Mouse (Mus musculus) erythroid progenitor cell, adult 5-6 weeks (primary cell): ENCODE data around the gene Tnfsfm13. TPM values are rescaled to one million over a fixed set of nuclear protein-coding genes. Genes with fewer than 3 reads are reported as not detected.

Source experiments
- ATAC-seq: replicated peaks from 2 replicates; pipeline ENCODE4 v1.8.0; 2016; ENCODE audit warnings: moderate number of reproducible peaks, mild to moderate bottlenecking, moderate TSS enrichment, inconsistent platforms; ENCODE audit not compliant: poor library complexity, low FRiP score, severe bottlenecking
- total RNA-seq, 2 experiments: library from RNA; stranded (forward) in 1 of 2; stranded (reverse) in 1 of 2; fragments of 150-400 nt in 1 of 2; fragments of 186-747, 209-891 nt in 1 of 2; gene quantifications; 2 replicates each; pipeline versions ENCODE4 v1.2.3 to v1.2.4; 2015 to 2017; ENCODE audit warnings: low replicate concordance in 2 of 2

The Tnfsfm13 gene
- total RNA-seq, 2 experiments from 2014 or later: 9.4 TPM; not detected in 1

DNA sequence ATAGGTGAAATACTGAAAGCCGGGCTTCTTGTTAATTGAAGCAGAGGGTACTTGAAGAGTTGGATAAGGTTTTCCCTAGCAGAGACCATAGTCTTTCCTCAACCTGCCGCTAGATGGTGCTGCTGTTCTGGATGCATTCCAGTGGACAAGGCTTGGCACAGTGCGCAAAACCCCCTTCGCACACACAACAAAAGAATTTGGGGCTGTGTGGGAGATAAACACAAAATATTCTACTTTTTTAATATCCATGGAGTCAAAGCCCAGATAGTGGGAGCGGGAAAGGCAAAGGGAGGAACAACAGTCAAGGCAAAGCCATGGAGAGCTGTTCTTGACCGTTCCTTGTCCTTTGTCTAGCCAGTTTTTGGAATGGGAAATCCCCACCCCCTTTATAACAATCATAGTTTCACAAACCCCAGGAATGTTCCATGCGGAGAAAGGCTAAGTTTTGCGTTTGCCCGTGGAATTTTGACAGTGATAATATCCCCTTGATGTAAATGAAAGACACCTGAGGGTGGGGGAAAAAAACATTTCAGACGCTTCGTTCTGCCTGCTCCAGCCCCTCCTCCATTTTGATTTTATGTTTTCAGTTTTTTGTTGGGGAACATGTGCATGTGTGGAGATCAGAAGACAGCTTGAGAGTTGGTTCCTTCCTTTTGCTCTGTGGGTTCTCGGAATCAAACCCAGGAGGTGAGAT is 12.9 kb downstream of the Tnfsfm13 start:
- ATAC-seq: peak; percentile 65

DNA sequence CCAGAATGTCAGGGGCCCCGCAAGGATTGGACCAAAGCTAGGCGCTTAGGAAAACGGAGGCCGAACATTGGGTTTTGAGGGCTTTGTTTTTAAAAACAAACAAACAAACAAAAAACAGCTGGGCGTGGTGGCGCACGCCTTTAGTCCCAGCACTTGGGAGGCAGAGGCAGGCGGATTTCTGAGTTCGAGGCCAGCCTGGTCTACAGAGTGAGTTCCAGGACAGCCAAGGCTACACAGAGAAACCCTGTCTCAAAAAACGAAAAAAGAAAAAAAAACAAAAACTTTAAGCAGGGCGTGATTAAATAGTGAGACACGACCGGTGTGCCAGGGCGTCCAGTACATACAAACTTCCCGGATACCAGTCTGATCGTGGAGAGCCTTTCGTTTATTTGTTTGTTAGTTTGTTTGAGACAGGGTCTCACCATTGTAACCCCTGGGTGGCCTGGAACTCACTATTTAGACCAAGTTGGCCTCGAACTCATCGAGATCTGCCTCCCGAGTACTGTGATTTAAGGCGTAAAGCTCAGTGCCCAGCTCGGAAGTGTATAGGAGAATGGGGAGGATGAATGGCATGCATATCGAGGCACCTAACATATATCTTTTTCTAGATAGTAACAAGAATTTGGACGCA is 13.6 kb downstream of the Tnfsfm13 start:
- ATAC-seq: peak; percentile 3; the same call in 1 of the 2 replicates

DNA sequence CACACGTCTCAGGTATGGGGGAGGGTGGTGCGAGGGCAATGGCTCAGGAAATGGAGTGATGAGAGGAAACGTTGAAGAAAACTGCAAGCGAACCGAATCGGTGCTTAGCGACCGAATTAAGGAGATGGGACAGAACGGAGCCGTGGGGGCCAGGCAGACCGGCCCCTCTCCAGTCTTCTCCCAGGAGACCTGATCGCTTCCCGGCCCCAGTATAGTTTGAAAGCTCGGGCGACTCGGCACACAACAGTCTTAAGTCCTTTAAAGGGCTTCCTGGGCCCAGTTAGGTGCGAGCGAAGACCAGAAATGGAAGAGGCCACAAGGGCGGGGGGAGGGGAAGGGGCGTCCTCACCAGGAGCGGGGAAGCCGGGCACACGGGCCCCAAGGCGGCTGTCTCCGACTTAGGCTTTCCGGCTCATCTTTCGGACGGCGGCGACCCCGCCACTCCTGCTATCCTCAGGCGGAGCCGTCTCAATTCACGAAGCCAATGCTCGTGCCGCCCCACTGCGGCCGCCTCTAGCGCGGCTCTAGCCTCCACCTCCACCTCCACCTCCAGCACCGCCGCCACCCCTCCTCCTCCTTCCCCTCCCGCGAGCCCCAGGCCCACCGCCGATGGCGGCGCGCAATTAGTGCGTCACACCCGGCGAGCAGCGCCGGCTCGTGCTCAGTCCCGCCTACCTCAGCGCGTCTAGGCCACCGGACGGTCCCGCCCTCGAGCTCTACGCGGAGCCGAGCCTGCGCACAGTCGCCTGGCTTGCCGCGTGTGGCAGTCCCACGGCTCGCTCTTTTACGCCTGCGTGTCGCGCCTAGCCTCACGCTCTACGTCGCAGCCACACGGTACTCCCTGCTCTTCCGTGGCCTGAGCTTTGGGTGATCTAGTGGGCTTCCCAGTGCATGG is 14.3 kb downstream of the Tnfsfm13 start, which contains the start of gene Senp3:
TSS of gene Senp3 (minus strand) at position 771 of the 895 bp plus-strand sequence.
- peak; percentile 90 for ATAC-seq

DNA sequence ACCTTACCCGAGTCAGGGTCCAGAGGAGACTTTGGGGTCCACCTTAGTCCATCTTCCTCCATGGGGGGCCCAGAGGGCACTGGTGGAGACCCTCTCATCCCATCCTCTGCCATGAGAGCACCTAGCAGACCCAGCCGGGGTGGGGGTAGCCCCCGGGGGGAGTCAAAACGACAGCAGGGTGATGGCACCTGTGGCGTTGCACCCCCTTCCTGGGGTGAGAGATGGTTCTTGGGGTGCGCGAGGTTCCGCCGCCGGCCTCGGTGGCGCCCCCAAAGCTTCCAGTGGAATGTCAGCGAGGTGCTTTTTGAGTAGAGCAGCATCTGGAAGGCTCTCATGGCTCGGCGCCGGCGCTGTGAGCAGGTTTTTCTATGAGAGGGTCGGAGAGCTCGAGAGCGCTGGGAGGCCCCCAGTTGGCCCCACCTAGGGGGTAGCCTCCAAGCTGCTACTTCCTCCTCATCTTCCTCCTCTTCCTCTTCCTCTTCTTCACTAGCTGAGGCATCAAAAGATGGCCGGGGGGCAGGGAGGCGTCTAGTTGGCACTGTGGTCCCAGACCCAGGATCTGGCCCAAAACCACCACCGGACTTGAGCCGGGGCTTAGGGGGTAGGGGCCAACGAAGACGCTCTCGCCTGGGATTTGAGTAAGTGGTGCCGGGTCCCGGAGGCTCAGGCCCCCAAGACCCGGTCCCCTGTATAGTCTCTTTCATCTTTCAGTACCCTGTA is 15.6 kb downstream of the Tnfsfm13 start:
- ATAC-seq: no peak

DNA sequence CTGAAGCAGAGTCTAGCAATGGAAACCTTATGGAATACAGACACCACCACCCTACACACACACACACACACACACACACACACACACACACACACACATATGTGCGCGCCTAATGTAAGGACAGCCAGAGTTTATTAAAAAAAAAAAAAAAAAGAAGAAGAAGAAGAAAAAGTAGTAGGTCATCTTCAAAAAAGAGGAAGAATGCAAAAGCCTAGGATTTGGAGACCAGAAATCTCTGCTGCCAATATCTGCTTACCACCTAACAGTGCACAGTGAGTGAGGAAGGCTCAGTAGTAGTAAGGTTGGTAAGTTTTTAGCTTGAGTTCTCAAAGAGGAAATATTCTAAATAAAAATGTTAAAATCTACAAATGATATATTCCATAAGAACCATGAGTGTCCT is 16.8 kb downstream of the Tnfsfm13 start:
- ATAC-seq: no peak

DNA sequence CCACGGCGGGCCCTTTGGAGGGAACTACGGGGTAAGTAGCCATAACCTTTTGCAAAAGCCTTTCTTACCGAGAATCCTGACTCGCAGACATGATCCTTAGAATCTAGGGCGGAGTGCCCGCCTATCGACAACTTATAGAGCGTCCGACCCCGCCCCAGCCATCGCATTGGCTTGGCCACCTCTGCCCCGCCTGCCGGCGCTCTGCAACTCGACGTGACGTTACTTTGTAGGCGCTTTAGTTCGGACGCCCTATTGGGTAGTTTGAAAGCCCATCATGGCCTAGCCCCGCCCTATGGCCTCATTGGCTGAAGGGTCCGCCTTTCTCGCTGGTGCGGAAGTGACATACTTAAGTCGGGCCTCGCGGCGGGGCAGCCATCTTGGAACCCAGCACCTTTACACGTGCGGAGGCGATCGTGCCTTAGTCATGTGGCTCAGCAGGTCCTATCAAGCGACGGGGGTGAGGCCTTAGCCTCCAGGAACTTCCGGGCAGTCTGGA is 23.6 kb downstream of the Tnfsfm13 start, which contains the start of gene Eif4a1:
TSS of gene Eif4a1 (minus strand) at position 213 of the 496 bp plus-strand sequence.
- peak; percentile 89 for ATAC-seq

DNA sequence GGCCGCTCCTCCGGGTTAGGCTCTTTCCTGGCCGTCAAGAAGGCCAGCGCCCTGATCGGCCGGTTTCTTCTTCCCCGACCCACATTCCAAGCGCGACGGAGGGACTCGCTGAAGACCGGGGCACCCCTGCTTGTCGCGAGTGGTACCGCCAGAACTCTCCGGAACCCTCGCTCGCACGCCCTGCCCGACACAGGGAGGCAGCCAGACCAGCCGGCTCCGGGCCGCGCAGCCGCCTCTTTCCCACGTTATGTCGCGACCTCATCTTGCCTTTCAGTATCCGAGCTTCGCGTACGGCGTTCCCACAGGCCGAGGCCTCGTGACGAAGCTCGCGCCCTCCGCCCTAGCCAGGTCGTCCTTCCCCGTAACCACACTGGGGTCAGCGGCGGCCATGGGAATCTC is 24.2 kb downstream of the Tnfsfm13 start:
- peak; percentile 11 for ATAC-seq

DNA sequence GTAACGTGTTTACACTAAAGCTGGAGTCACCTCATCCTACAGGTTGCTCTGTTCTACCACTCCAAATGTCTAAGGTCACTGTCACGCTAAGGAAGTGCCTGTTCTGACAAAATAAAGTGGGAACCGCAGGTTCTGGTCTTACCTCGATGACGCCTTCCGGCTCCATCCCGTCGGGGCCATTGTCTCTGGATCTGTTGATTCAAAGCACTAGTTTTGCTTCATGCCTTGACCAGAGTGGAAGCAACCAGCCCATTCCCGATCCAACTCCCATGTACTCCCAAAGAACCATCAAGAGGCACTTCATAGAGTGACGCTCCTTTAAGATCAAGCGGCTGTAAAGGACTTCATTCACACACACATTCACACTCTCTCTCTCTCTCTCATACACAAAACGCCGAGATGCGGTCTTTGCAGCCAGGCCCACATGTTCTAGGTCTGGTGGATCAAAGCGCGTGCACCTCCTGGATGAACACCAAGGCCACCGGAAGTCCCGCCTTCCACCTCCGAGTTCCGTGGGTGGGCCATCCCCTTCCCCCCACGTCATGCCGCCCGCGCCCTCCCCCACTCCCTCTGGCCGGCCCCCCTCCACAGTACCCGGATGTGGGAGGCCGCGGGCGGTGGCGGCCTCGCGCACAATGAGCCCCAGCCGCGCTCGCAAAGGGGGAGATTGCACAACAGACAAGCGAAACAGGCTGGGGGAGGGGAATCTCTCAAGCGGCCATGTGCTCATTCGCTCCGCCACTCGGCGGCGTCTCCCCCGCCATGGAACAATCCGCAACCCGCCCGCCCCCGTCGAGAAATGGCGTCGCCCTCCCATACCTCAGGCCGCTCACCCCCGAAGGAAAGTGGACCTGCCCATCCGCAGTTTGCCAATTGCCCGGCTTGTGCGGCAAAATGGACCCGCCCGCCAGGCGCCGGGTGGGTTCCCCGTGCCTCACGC is 24.8 kb downstream of the Tnfsfm13 start:
- ATAC-seq: peak; percentile 69

DNA sequence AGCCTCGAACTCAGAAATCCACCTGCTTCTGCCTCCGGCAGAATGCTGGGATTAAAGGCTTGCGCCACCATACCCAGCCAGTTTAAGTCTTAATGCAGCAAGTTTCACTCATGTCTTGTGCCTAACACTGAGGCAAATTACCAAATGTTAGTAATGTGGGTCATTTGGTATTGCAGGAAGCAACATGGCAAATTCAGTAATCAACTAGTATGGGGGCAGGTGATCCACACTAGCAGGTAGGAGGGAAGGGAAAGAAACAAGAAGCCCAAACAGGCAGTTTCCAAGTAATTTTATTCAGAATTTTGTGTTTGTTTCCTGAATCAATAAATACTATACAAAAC is 29.3 kb downstream of the Tnfsfm13 start:
- no peak for ATAC-seq

DNA sequence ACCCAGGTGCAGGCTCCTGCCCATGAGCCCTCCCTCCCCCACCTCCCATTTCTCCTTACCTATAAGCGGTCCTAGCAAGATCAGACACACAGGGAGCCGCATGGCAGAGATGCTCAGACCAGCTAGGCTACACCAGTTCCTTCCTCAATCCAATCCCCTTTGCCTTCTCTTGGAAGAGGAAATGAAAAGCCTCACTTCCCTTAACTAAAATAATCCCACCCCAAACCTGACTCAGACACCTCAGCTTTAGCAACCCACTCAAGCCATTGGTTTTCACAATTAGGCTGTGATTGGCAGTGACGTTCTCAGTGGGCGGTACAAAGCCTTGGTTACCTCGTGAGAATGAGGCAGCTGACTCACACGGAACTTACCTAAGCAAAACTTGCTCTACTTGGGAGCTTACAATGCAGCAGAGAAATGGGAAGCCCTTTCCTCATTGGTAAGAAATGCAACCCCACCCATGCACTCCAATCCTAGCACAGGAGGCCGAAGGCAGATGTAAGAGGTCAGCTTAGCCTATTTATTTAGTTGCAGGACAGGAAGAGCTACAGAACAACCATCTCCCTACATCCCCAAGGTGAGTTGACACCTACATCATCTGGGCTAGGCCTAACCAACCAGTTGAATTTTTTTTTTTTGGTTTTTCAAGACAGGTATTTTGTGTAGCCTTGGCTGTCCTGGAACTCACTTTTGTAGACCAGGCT is 29.8 kb downstream of the Tnfsfm13 start, which contains the start of gene Cd68:
TSS of gene Cd68 (minus strand) at position 193 of the 704 bp plus-strand sequence.
- ATAC-seq: no peak

DNA sequence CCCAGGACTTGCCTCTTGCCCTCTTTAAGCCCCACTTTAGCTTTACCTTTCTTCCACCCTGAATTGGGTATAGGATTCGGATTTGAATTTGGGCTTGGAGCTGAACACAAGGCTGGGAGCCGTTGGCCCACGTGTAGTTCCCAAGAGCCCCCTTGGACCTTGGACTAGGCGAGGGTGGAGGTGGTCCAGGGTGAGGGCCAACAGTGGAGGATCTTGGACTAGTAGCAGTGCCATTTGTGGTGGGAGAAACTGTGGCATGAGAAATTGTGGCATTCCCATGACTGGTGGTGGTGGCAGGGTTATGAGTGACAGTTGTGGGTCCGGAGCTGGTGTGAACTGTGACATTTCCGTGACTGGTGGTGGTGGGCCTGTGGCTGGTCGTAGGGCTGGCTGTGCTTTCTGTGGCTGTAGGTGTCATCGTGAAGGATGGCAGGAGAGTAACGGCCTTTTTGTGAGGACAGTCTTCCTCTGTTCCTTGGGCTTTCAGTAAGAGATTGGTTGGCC is 30.4 kb downstream of the Tnfsfm13 start:
- ATAC-seq: no peak

DNA sequence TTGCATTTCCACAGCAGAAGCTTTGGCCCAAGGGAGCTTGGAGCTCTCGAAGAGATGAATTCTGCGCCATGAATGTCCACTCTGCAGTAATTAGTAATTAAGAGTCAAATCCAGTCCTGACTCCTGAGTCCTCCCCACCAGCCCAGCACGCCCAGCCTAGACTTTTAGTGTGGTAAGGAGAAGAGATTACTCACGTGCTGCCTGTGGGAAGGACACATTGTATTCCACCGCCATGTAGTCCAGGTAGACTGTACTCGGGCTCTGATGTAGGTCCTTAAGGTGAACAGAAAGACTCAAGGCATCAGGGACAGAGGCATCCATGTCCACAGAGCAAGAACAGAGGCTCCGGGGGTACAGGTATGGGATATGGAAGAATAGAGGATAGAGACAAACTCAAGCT is 31.1 kb downstream of the Tnfsfm13 start:
- no peak for ATAC-seq

DNA sequence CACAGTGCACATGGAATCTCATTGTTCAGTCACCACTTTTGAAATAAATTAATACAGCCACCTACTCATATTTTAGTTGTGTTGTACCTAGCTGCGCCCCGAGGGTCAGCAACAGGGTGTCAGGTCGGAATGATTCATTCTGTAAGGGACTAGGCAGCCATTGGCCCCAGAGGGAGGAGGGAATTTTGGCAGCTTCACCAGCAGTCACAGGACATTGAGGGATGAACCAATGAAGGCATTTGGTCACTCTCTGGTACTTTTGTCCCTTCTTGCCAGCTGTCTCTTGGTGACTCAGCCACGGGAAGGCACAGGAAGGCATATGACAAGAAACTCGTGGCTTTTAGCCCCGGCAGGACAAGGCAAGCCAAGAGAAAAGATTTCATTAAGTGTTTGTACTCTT is 32.1 kb downstream of the Tnfsfm13 start:
- ATAC-seq: no peak

DNA sequence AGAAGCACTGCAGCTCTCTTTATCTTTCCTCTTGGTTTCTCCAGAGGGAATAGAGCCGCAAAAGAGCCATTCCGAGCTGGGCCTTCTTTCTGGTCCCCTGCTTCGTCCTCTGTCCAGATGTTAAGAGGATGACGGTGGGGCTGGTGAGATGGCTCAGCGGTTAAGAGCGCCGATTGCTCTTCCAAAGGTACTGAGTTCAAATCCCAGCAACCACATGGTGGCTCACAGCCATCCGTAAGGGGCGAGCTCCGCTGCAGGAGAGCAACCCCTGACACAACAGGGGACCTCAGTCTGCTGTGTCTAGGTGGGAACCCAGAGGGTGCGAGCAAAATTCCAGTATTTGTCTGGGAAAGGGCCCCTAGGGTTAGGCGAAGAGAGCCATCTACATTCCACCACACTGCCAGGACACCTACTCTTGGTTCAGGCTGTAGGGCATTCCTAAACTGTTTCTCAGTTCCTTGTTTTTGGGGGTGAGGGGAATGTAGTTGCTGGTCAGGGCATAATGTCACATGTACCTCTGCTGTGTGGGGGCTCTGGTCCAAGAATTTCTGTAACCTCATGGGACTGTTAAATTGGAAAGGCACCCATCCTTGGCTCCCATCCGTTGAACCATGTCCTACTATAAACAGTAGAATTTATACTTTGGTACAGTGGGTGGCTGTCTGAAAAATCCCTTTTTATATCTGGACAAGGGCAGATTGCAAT is 32.8 kb downstream of the Tnfsfm13 start:
- ATAC-seq: no peak

DNA sequence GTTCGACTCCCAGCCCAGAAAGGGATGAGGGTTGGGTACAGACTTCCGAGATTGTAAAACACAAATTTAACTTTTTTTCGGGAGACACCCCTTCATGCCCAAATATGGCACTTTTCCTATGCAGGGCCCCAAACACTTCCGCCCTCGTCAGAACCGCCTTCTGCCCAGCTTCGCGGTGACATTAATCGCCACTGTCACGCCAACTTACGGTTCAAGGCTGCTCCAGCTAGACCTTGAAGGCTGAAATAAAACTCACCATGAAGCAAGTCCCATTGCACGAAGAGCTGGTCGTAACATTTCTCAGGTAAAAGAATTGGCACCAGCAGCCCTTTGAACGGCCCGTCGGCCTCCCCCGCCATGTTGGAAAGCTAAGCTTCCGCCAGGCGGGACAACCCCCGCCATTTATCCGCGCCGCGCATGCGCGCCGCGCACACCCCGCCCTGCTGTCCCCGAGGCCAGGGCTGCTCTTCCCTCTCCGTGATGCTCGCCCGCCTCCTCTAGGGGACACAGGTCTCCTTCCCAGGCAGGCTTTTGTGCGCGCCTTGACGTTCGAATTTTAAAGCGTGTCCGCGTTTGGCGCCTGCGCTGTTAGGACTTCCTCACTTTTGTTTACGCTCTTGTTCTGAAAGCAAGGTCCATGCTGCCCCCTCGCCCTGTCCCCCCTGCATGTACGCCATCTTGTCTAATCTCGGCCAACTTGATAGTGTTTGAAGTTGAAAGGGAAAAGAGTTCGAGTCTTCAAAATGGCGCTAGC is 33.5 kb downstream of the Tnfsfm13 start, which contains the start of gene Mpdu1:
TSS of gene Mpdu1 (minus strand) at position 430 of the 754 bp plus-strand sequence.
- peak; percentile 96 for ATAC-seq

DNA sequence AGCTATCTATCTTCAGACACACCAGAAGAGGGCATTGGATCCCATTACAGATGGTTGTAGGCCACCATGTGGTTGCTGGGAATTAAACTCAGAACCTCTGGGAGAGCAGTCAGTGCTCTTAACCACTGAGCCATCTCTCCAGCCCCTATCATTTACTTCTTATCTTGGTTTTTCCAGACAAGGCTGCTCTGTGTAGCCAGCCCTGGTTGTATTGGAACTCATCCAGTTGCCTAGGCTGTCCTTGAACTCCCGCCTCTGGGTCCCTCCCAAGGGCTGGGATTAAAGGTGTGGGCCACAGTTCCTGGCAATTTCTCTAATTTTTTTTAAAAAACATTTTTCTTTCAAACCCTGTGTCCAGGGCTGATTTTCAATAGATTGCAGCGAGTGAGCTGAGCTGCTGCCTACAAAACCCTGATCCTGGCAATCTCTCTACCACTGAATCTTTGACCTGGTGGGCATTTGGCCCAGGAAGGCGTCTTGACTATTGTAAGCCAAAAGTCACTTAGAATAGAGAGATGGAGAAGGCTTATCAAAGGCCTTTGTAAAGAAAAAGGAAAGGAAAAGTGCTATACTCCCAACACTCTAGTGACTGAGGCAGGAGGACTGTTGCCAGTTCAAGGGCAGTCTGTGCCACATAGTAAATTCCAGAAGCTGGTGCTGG is 34.5 kb downstream of the Tnfsfm13 start:
- no peak for ATAC-seq
